Mouse (Mus musculus): ENCODE data around the gene Ogdh.

GRCm38 (mm10) chr11:6313874-6314406 is 22.5 kb downstream of the Ogdh start:
- TF ChIP-seq CTCF (IDR thresholded peaks at IDR 0.05; ENCODE audit: low read depth, low read length) (no peak), GATA1 (IDR thresholded peaks at IDR 0.05; ENCODE audit: borderline replicate concordance, low read length) (no peak)
